Mouse (Mus musculus) MEL (cell line): ENCODE data around the gene Tsen54. TPM values are rescaled to one million over a fixed set of nuclear protein-coding genes. Genes with fewer than 3 reads are reported as not detected.

Source experiments
- DNase-seq: peaks from one replicate; pipeline ENCODE4 v3.0.0; 2011; ENCODE audit warnings: low read depth, low spot score
- H3K27ac ChIP-seq: 2 replicates; pipeline ENCODE4 v1.5.1; 2012; ENCODE audit warnings: low read depth, mild to moderate bottlenecking, control low read depth, low read length, moderate library complexity; ENCODE audit not compliant: control insufficient read depth
- H3K27me3 ChIP-seq, 2 experiments: fragments of 150-350 bp in 1 of 2; sonication (generic) in 1 of 2; 2 replicates each; pipeline ENCODE4 v1.6.1; 2012; ENCODE audit warnings: low read length in 2 of 2, mild to moderate bottlenecking in 2 of 2, improper control_type of control experiment in 1 of 2, moderate library complexity in 1 of 2; ENCODE audit not compliant: insufficient read depth in 2 of 2, control insufficient read depth in 1 of 2
- H3K36me3 ChIP-seq, 2 experiments: 2 replicates each; pipeline ENCODE4 v1.6.1; 2012 to 2014; ENCODE audit warnings: low read length in 2 of 2, improper control_type of control experiment in 1 of 2, inconsistent platforms in 1 of 2, mild to moderate bottlenecking in 1 of 2; ENCODE audit not compliant: insufficient read depth in 2 of 2, control insufficient read depth in 1 of 2
- H3K4me1 ChIP-seq, 2 experiments: fragments of 150-350 bp in 1 of 2; sonication (generic) in 1 of 2; 2 replicates each; pipeline ENCODE4 v1.6.1; 2012; ENCODE audit warnings: low read length in 2 of 2, improper control_type of control experiment in 1 of 2, mild to moderate bottlenecking in 1 of 2; ENCODE audit not compliant: insufficient read depth in 2 of 2, control insufficient read depth in 1 of 2
- H3K4me3 ChIP-seq, 2 experiments: fragments of 150-350 bp in 1 of 2; sonication (generic) in 1 of 2; 2 replicates each; pipeline ENCODE4 v1.5.1; 2012; ENCODE audit warnings: low read depth in 2 of 2, low read length in 2 of 2, mild to moderate bottlenecking in 2 of 2, moderate library complexity in 2 of 2, control low read depth in 1 of 2, improper control_type of control experiment in 1 of 2; ENCODE audit not compliant: control insufficient read depth in 1 of 2, insufficient read depth in 1 of 2
- H3K79me2 ChIP-seq: 2 replicates; pipeline ENCODE4 v1.6.1; 2012; ENCODE audit warnings: mild to moderate bottlenecking, low read length, moderate library complexity; ENCODE audit not compliant: control insufficient read depth, poor library complexity, insufficient read depth
- H3K9ac ChIP-seq: 2 replicates; pipeline ENCODE4 v1.6.1; 2012; ENCODE audit warnings: low read depth, mild to moderate bottlenecking, control low read depth, low read length, moderate library complexity; ENCODE audit not compliant: control insufficient read depth, poor library complexity, severe bottlenecking
- H3K9me3 ChIP-seq: fragments of 150-350 bp; sonication (generic); replicated peaks from 2 replicates; pipeline ENCODE4 v1.6.1; 2012; ENCODE audit warnings: mild to moderate bottlenecking, low read length, improper control_type of control experiment, moderate library complexity; ENCODE audit not compliant: insufficient read depth
- BHLHE40 ChIP-seq: IDR thresholded peaks from 2 replicates; pipeline ENCODE4 v1.6.1; 2012; ENCODE audit warnings: low read depth, mild to moderate bottlenecking, inconsistent platforms, low read length, improper control_type of control experiment, borderline replicate concordance
- CHD1 ChIP-seq: IDR thresholded peaks from 2 replicates; pipeline ENCODE4 v1.6.1; 2012; ENCODE audit warnings: low read depth, mild to moderate bottlenecking, inconsistent platforms, low read length, improper control_type of control experiment
- CHD2 ChIP-seq: IDR thresholded peaks from 2 replicates; pipeline ENCODE4 v1.6.1; 2011; ENCODE audit warnings: low read length, improper control_type of control experiment
- CTCF ChIP-seq, 3 experiments: IDR thresholded peaks in 2 of 3; conservative IDR thresholded peaks in 1 of 3; 2 replicates each; pipeline ENCODE4 v1.5.1; 2011 to 2012; ENCODE audit warnings: low read length in 3 of 3, low read depth in 2 of 3, mild to moderate bottlenecking in 2 of 3, improper control_type of control experiment in 1 of 3, inconsistent platforms in 1 of 3, mixed read lengths in 1 of 3, moderate library complexity in 1 of 3; ENCODE audit not compliant: control insufficient read depth in 1 of 3, insufficient read depth in 1 of 3, poor library complexity in 1 of 3, severe bottlenecking in 1 of 3
- ETS1 ChIP-seq: IDR thresholded peaks from 2 replicates; pipeline ENCODE4 v1.6.1; 2012; ENCODE audit warnings: low read depth, mild to moderate bottlenecking, inconsistent platforms, low read length, improper control_type of control experiment, moderate library complexity
- GATA1 ChIP-seq: IDR thresholded peaks from 2 replicates; pipeline ENCODE4 v1.6.1; 2011; ENCODE audit warnings: low read depth, low read length, improper control_type of control experiment
- MAFK ChIP-seq: IDR thresholded peaks from 2 replicates; pipeline ENCODE4 v1.6.1; 2011; ENCODE audit warnings: low read depth, mild to moderate bottlenecking, low read length, improper control_type of control experiment, borderline replicate concordance
- MAZ ChIP-seq: IDR thresholded peaks from 2 replicates; pipeline ENCODE4 v1.6.1; 2012; ENCODE audit warnings: low read depth, mild to moderate bottlenecking, inconsistent platforms, low read length, improper control_type of control experiment
- MXI1 ChIP-seq: IDR thresholded peaks from 2 replicates; pipeline ENCODE4 v1.6.1; 2011; ENCODE audit warnings: mild to moderate bottlenecking, low read depth, low read length, improper control_type of control experiment
- MYC ChIP-seq: IDR thresholded peaks from 2 replicates; pipeline ENCODE4 v1.6.1; 2011; ENCODE audit warnings: low read depth, mild to moderate bottlenecking, low read length, improper control_type of control experiment, moderate library complexity
- NELFE ChIP-seq: IDR thresholded peaks from 2 replicates; pipeline ENCODE4 v1.6.1; 2011; ENCODE audit warnings: low read depth, low read length, improper control_type of control experiment
- NRF1 ChIP-seq: IDR thresholded peaks from 2 replicates; pipeline ENCODE4 v1.6.1; 2014; ENCODE audit warnings: low read depth, mild to moderate bottlenecking, inconsistent platforms, low read length, improper control_type of control experiment, moderate library complexity; ENCODE audit not compliant: poor library complexity, insufficient read depth, severe bottlenecking
- POLR2A ChIP-seq, 2 experiments: IDR thresholded peaks; 2 replicates each; pipeline ENCODE4 v1.6.1; 2011 to 2012; ENCODE audit warnings: low read length in 2 of 2, mild to moderate bottlenecking in 2 of 2, control low read depth in 1 of 2, improper control_type of control experiment in 1 of 2, low read depth in 1 of 2, moderate library complexity in 1 of 2; ENCODE audit not compliant: control insufficient read depth in 1 of 2, insufficient read depth in 1 of 2, poor library complexity in 1 of 2
- POLR2AphosphoS2 ChIP-seq: IDR thresholded peaks from 2 replicates; pipeline ENCODE4 v1.6.1; 2011; ENCODE audit warnings: low read length, improper control_type of control experiment
- RCOR1 ChIP-seq: IDR thresholded peaks from 2 replicates; pipeline ENCODE4 v1.6.1; 2012; ENCODE audit warnings: low read depth, mild to moderate bottlenecking, inconsistent platforms, low read length, improper control_type of control experiment
- SIN3A ChIP-seq: IDR thresholded peaks from 2 replicates; pipeline ENCODE4 v1.6.1; 2012; ENCODE audit warnings: low read length, improper control_type of control experiment, inconsistent platforms
- USF2 ChIP-seq, 2 experiments: IDR thresholded peaks; 2 replicates each; pipeline ENCODE4 v1.6.1; 2011 to 2012; ENCODE audit warnings: improper control_type of control experiment in 2 of 2, low read length in 2 of 2, borderline replicate concordance in 1 of 2, inconsistent platforms in 1 of 2, low read depth in 1 of 2, mild to moderate bottlenecking in 1 of 2; ENCODE audit not compliant: insufficient read depth in 1 of 2
- ZC3H11A ChIP-seq: IDR thresholded peaks from 2 replicates; pipeline ENCODE4 v1.6.1; 2012; ENCODE audit warnings: low read depth, mild to moderate bottlenecking, inconsistent platforms, low read length, improper control_type of control experiment
- ZKSCAN1 ChIP-seq: IDR thresholded peaks from 2 replicates; pipeline ENCODE4 v1.6.1; 2012; ENCODE audit warnings: low read depth, mild to moderate bottlenecking, inconsistent platforms, low read length, improper control_type of control experiment, moderate library complexity
- ZMIZ1 ChIP-seq: IDR thresholded peaks from 2 replicates; pipeline ENCODE4 v1.6.1; 2012; ENCODE audit warnings: low read depth, mild to moderate bottlenecking, inconsistent platforms, low read length, improper control_type of control experiment, moderate library complexity
- ZNF384 ChIP-seq: IDR thresholded peaks from 2 replicates; pipeline ENCODE4 v1.6.1; 2012; ENCODE audit warnings: low read depth, mild to moderate bottlenecking, inconsistent platforms, low read length, improper control_type of control experiment
- polyA plus RNA-seq, 2 experiments: library from polyadenylated mRNA; stranded (reverse) in 1 of 2; unstranded in 1 of 2; fragments of >175 nt in 1 of 2; fragments of >200 nt in 1 of 2; gene quantifications; 2 replicates each; pipeline versions ENCODE4 v1.2.1 to v1.2.4; 2012; ENCODE audit warnings: low replicate concordance in 2 of 2, low read depth in 1 of 2; ENCODE audit not compliant: insufficient read length in 2 of 2, insufficient read depth in 1 of 2, missing spikeins in 1 of 2
- total RNA-seq: library from RNA; depleted of rRNA; stranded (reverse); fragments of 300-350 nt; gene quantifications from 2 replicates; pipeline ENCODE4 v1.2.3, GENCODE M21; 2012

The Tsen54 gene
- total and polyA plus RNA-seq, 3 experiments = 55.8 to 72.0 TPM; not detected in 1

- Histone ChIP-seq H3K9me3 (no peaks in the 10 kb centered on the region), H3K4me3 (no peak overlapping the region), H3K9ac (no peak overlapping the region), H3K4me1 (peaks cover 2 to 20% of the 10 kb centered on the region in 2 experiments; a peak in 3 of 4 replicates), H3K36me3 (peaks cover 0 to 13% of the 10 kb centered on the region in 2 experiments; a peak in 2 of 4 replicates), H3K27me3 (no peaks in the 10 kb centered on the region), H3K27ac (no peak overlapping the region), H3K79me2 (peaks cover 19% of the 10 kb centered on the region)
- TF ChIP-seq POLR2AphosphoS2 (no peak), USF2 (IDR thresholded peaks at IDR 0.05; ENCODE audit: borderline replicate concordance in 1 of 2, insufficient read depth in 1 of 2, low read depth in 1 of 2, low read length in 2 of 2) (no peak), ZMIZ1 (no peak), MXI1 (no peak), MAFK (no peak)
- no peak for DNase-seq
These were observed 5.5 kb downstream of the Tsen54 start for GRCm38 (mm10) chr11:115819915-115820623.

GRCm38 (mm10) chr11:115821001-115821400 is 6.5 kb downstream of the Tsen54 start:
- H3K27me3 ChIP-seq = no peaks in the 10 kb centered on the region
- H3K79me2 ChIP-seq = peaks cover 10% of the 10 kb centered on the region
- H3K36me3 ChIP-seq = peaks cover 0 to 5% of the 10 kb centered on the region in 2 experiments; a peak in 2 of 4 replicates
- H3K4me3 ChIP-seq = no peak overlapping the region
- no peak overlapping the region for H3K27ac ChIP-seq
- no peak for DNase-seq
- H3K9ac ChIP-seq = no peak overlapping the region
- H3K9me3 ChIP-seq = no peaks in the 10 kb centered on the region
- peaks cover 0 to 12% of the 10 kb centered on the region in 2 experiments; a peak in 3 of 4 replicates for H3K4me1 ChIP-seq
- no peak for TF ChIP-seq ZMIZ1
- TF ChIP-seq MAZ = no peak

- Histone ChIP-seq H3K27me3 (no peaks in the 10 kb centered on the region), H3K4me3 (peak within 1 kb of the TSS; percentile 80 to 96), H3K4me1 (peaks cover 0 to 14% of the 10 kb centered on the region in 2 experiments; a peak in 3 of 4 replicates), H3K27ac (0 out of 2 replicates have a peak within 1 kb of the TSS, but pooled peaks have one; percentile 11), H3K36me3 (peaks cover 0 to 4% of the 10 kb centered on the region in 2 experiments; a peak in 1 of 4 replicates), H3K9ac (peak within 1 kb of the TSS; percentile 82), H3K79me2 (peaks cover 9% of the 10 kb centered on the region), H3K9me3 (no peaks in the 10 kb centered on the region)
- DNase-seq = peak; percentile 96
- peak; percentile 88 for TF ChIP-seq POLR2A (IDR thresholded peaks at IDR 0.05; ENCODE audit: control insufficient read depth in 1 of 2, insufficient read depth in 1 of 2, low read depth in 1 of 2, low read length in 2 of 2, poor library complexity in 1 of 2)
- TF ChIP-seq CHD1 = no peak
- no peak for TF ChIP-seq BHLHE40
- TF ChIP-seq ZMIZ1 = peak; percentile 94
- TF ChIP-seq NELFE = peak; percentile 95
- no peak for TF ChIP-seq ZNF384
- no peak for TF ChIP-seq GATA1
- TF ChIP-seq CHD2 = no peak
- no peak for TF ChIP-seq USF2 (IDR thresholded peaks at IDR 0.05; ENCODE audit: borderline replicate concordance in 1 of 2, insufficient read depth in 1 of 2, low read depth in 1 of 2, low read length in 2 of 2)
- peak; percentile 40; the same call in 1 of the 2 replicates for TF ChIP-seq NRF1
- TF ChIP-seq CTCF (IDR thresholded peaks at IDR 0.05 in 2 of 3, conservative IDR thresholded peaks at IDR 0.05 in 1 of 3; ENCODE audit: control insufficient read depth in 1 of 3, insufficient read depth in 1 of 3, low read depth in 2 of 3, low read length in 3 of 3, poor library complexity in 1 of 3, severe bottlenecking in 1 of 3) = no peak
- no peak for TF ChIP-seq ZC3H11A
- TF ChIP-seq ETS1 = peak; percentile 45; the same call in 1 of the 2 replicates
- no peak for TF ChIP-seq MYC
- TF ChIP-seq ZKSCAN1 = no peak
- peak; percentile 76 for TF ChIP-seq SIN3A
- no peak for TF ChIP-seq MAFK
- 0 out of 2 replicates have a peak, but pooled peaks have one; percentile 28 for TF ChIP-seq RCOR1
These were observed 9.5 kb downstream of the Tsen54 start, which contains the start of gene Llgl2 for GRCm38 (mm10) chr11:115823774-115824740. TSS of gene Llgl2 (plus strand) at chr11:115824049.
